Mouse (Mus musculus): Measurements from ENCODE around the gene Med4.
"Not testable (repeated sequence)": the region's sequence is repeated elsewhere in the genome, so short reads cannot be mapped to it uniquely, and the experiment has no call there.

Med4 gene

GRCm38 (mm10) chr14:73501721-73502120 is 8.1 kb upstream of the Med4 start:
- no peak for DNase-seq (ENCODE audit: low read depth, low spot score)

GRCm38 (mm10) chr14:73502591-73503184 is 7.1 kb upstream of the Med4 start:
- DNase-seq (ENCODE audit: low read depth, low spot score), result no peak

GRCm38 (mm10) chr14:73503237-73503933 is 6.4 kb upstream of the Med4 start:
- DNase-seq (ENCODE audit: low read depth, low spot score), result no peak

GRCm38 (mm10) chr14:73506283-73506682 is 3.5 kb upstream of the Med4 start:
- DNase-seq (ENCODE audit: low read depth, low spot score), result no peak

GRCm38 (mm10) chr14:73507200-73507599 is 2.6 kb upstream of the Med4 start:
- peak; percentile 71 for DNase-seq (ENCODE audit: low read depth, low spot score)

- DNase-seq (ENCODE audit: low read depth, low spot score), result peak; percentile 43
Observed at GRCm38 (mm10) chr14:73507702-73508376, 2.0 kb upstream of the Med4 start.

- DNase-seq (ENCODE audit: low read depth, low spot score), result peak; percentile 16
Observed at GRCm38 (mm10) chr14:73508630-73509395, 1.0 kb upstream of the Med4 start.

- no peak for DNase-seq (ENCODE audit: low read depth, low spot score)
Observed at GRCm38 (mm10) chr14:73524136-73524535, 14.3 kb downstream of the Med4 start.

- peak; percentile 98 for DNase-seq (ENCODE audit: low read depth, low spot score)
Observed at GRCm38 (mm10) chr14:73524766-73525448, 15.1 kb downstream of the Med4 start, which contains the start of gene Sucla2. Gene Sucla2 (plus strand): TSS chr14:73525319.

- DNase-seq (ENCODE audit: low read depth, low spot score), result not testable (repeated sequence)
Observed at GRCm38 (mm10) chr14:73528661-73529060, 18.8 kb downstream of the Med4 start.

GRCm38 (mm10) chr14:73533755-73534465 is 24.1 kb downstream of the Med4 start:
- no peak for DNase-seq (ENCODE audit: low read depth, low spot score)

GRCm38 (mm10) chr14:73535641-73536040 is 25.8 kb downstream of the Med4 start:
- no peak for DNase-seq (ENCODE audit: low read depth, low spot score)

GRCm38 (mm10) chr14:73543781-73544180 is 34.0 kb downstream of the Med4 start:
- DNase-seq (ENCODE audit: low read depth, low spot score), result no peak

- no peak for DNase-seq (ENCODE audit: low read depth, low spot score)
Observed at GRCm38 (mm10) chr14:73547034-73547433, 37.2 kb downstream of the Med4 start.

GRCm38 (mm10) chr14:73548051-73548450 is 38.2 kb downstream of the Med4 start, which contains the start of gene Nudt15:
Gene Nudt15 (minus strand): TSS chr14:73548242.
- no peak for DNase-seq (ENCODE audit: low read depth, low spot score)

GRCm38 (mm10) chr14:73550291-73550690 is 40.5 kb downstream of the Med4 start:
- no peak for DNase-seq (ENCODE audit: low read depth, low spot score)

GRCm38 (mm10) chr14:73550732-73551131 is 40.9 kb downstream of the Med4 start:
- DNase-seq (ENCODE audit: low read depth, low spot score), result no peak

- DNase-seq (ENCODE audit: low read depth, low spot score), result no peak
Observed at GRCm38 (mm10) chr14:73551164-73551563, 41.3 kb downstream of the Med4 start.

GRCm38 (mm10) chr14:73552341-73553121 is 42.7 kb downstream of the Med4 start:
- peak; percentile 95 for DNase-seq (ENCODE audit: low read depth, low spot score)
